Mouse (Mus musculus) intestine, embryonic 15.5 days (tissue): ENCODE data around the gene Irf4. TPM values are rescaled to one million over a fixed set of nuclear protein-coding genes. Genes with fewer than 3 reads are reported as not detected.

Experiments
- ATAC-seq: fragments of 200-750 bp; cut with Nextera tagmentation; 2 replicates; pipeline ENCODE4 v1.8.0; 2017; ENCODE audit warnings: moderate TSS enrichment, moderate library complexity
- H3K27ac ChIP-seq: fragments of 300-500 bp; sonication (generic); 2 replicates; pipeline ENCODE4 v1.5.1; 2015; ENCODE audit warnings: mild to moderate bottlenecking, inconsistent platforms
- H3K27me3 ChIP-seq: fragments of 300-500 bp; sonication (generic); replicated peaks from 2 replicates; pipeline ENCODE4 v1.6.1; 2015; ENCODE audit warnings: inconsistent platforms
- H3K36me3 ChIP-seq: fragments of 300-500 bp; sonication (generic); 2 replicates; pipeline ENCODE4 v1.6.1; 2015; ENCODE audit warnings: inconsistent platforms
- H3K4me1 ChIP-seq: fragments of 300-500 bp; sonication (generic); replicated peaks from 2 replicates; pipeline ENCODE4 v1.6.1; 2015; ENCODE audit warnings: inconsistent platforms
- H3K4me2 ChIP-seq: fragments of 300-500 bp; sonication (generic); replicated peaks from 2 replicates; pipeline ENCODE4 v1.6.1; 2015; ENCODE audit warnings: mild to moderate bottlenecking, inconsistent platforms
- H3K4me3 ChIP-seq: fragments of 300-500 bp; sonication (generic); replicated peaks from 2 replicates; pipeline ENCODE4 v1.5.1; 2015; ENCODE audit warnings: inconsistent platforms
- H3K9ac ChIP-seq: fragments of 300-500 bp; sonication (generic); 2 replicates; pipeline ENCODE4 v1.6.1; 2015; ENCODE audit warnings: inconsistent platforms
- H3K9me3 ChIP-seq: fragments of 300-500 bp; sonication (generic); 2 replicates; pipeline ENCODE4 v1.6.1; 2016; ENCODE audit warnings: inconsistent platforms
- WGBS: fragments of 180-500 bp; shearing (Covaris S2); methylation state at CpG from one replicate; pipeline ENCODE4 v1.1.7; 2015; 5-methylcytosine and 5-hydroxymethylcytosine counted together
- polyA plus RNA-seq: library from polyadenylated mRNA; unstranded; fragments of >200 nt; fragmentation: Nextera tagmentation; extraction: Ambion mirVana; gene quantifications from 2 replicates; pipeline ENCODE4 v1.2.1, GENCODE M21; 2015

Gene Irf4
- polyA plus RNA-seq, 1 experiment from 2014 or later: 0.18 TPM

DNA sequence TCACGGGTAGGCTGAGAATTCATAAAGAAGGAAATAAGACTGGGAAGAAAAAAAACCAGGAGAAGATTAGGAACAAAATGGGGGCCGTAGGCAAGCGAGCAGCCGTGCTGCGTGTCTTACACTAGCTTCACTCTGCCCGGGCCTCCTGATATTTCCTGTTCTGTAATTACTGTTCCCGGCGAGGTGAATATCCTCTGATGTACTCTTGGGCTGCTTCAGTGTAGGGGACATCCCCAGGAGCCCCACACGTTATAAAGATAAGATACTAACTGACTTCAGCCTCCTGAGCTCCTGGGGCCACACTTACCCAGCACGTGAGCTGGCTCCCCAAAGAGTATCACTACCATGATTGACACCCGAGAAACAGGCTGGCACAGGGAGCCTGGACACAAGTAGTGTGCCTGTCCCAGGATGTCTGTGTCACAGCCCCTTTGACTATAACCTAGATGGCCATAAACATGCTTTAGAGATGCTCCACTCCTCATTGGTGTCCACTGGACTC lies 28.7 kb downstream of the Irf4 start:
- ATAC-seq: no peak
- Histone ChIP-seq H3K4me3 (no peak overlapping the region), H3K9ac (no peak overlapping the region), H3K27me3 (no peaks in the 10 kb centered on the region), H3K27ac (no peak overlapping the region), H3K36me3 (no peaks in the 10 kb centered on the region), H3K9me3 (no peaks in the 10 kb centered on the region), H3K4me2 (no peak overlapping the region), H3K4me1 (no peaks in the 10 kb centered on the region)
- 57% methylated on average over 11 of the region's 11 CpGs for WGBS

- H3K4me1 ChIP-seq: no peaks in the 10 kb centered on the region
- H3K27me3 ChIP-seq: no peaks in the 10 kb centered on the region
- no peak for ATAC-seq
- no peaks in the 10 kb centered on the region for H3K36me3 ChIP-seq
- H3K9me3 ChIP-seq: no peaks in the 10 kb centered on the region
- H3K27ac ChIP-seq: no peak overlapping the region
- no peak overlapping the region for H3K4me2 ChIP-seq
- H3K9ac ChIP-seq: no peak overlapping the region
- H3K4me3 ChIP-seq: no peak overlapping the region
- WGBS: 32% methylated on average over 2 of the region's 2 CpGs
Measured at GRCm38 (mm10) chr13:30781905-30782304, 32.9 kb downstream of the Irf4 start.

GRCm38 (mm10) chr13:30782419-30782818 lies 33.4 kb downstream of the Irf4 start:
- Histone ChIP-seq H3K27me3 (no peaks in the 10 kb centered on the region), H3K4me2 (no peak overlapping the region), H3K4me3 (no peak overlapping the region), H3K9ac (no peak overlapping the region), H3K4me1 (no peaks in the 10 kb centered on the region), H3K9me3 (no peaks in the 10 kb centered on the region), H3K36me3 (no peaks in the 10 kb centered on the region), H3K27ac (no peak overlapping the region)
- no peak for ATAC-seq
- WGBS: 58% methylated on average over 8 of the region's 8 CpGs

GRCm38 (mm10) chr13:30785423-30786040 lies 36.5 kb downstream of the Irf4 start:
- Histone ChIP-seq H3K27me3 (no peaks in the 10 kb centered on the region), H3K9ac (no peak overlapping the region), H3K4me2 (no peak overlapping the region), H3K27ac (no peak overlapping the region), H3K9me3 (no peaks in the 10 kb centered on the region), H3K4me3 (no peak overlapping the region), H3K36me3 (no peaks in the 10 kb centered on the region), H3K4me1 (no peaks in the 10 kb centered on the region)
- 85% methylated on average over 4 of the region's 4 CpGs for WGBS
- no peak for ATAC-seq

- H3K9ac ChIP-seq: no peak overlapping the region
- H3K4me1 ChIP-seq: no peaks in the 10 kb centered on the region
- H3K27ac ChIP-seq: no peak overlapping the region
- H3K9me3 ChIP-seq: no peaks in the 10 kb centered on the region
- no peak overlapping the region for H3K4me2 ChIP-seq
- H3K27me3 ChIP-seq: no peaks in the 10 kb centered on the region
- 68% methylated on average over 5 of the region's 5 CpGs for WGBS
- no peaks in the 10 kb centered on the region for H3K36me3 ChIP-seq
- no peak overlapping the region for H3K4me3 ChIP-seq
- no peak for ATAC-seq
Measured at GRCm38 (mm10) chr13:30786235-30787035, 37.4 kb downstream of the Irf4 start.

DNA sequence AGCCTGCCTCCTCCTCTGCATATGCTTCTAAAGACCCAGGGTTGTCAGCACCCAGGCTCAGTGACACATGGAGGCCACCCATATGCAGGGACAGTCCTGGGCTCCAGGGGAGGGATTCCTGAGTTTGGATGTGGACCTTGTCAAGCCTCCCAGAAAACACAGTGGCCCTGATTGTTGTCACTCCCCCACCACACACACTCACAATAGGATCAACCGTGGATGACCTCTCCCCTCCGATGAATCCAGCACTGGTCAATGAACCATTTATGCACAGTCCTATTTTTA lies 38.0 kb downstream of the Irf4 start:
- Histone ChIP-seq H3K4me3 (no peak overlapping the region), H3K36me3 (no peaks in the 10 kb centered on the region), H3K4me1 (no peaks in the 10 kb centered on the region), H3K4me2 (no peak overlapping the region), H3K27ac (no peak overlapping the region), H3K9me3 (no peaks in the 10 kb centered on the region), H3K27me3 (no peaks in the 10 kb centered on the region), H3K9ac (no peak overlapping the region)
- 76% methylated on average over 2 of the region's 2 CpGs for WGBS
- ATAC-seq: no peak

GRCm38 (mm10) chr13:30787556-30787955 lies 38.5 kb downstream of the Irf4 start:
- Histone ChIP-seq H3K9ac (no peak overlapping the region), H3K27me3 (no peaks in the 10 kb centered on the region), H3K36me3 (no peaks in the 10 kb centered on the region), H3K9me3 (no peaks in the 10 kb centered on the region), H3K4me2 (no peak overlapping the region), H3K4me1 (no peaks in the 10 kb centered on the region), H3K4me3 (no peak overlapping the region), H3K27ac (no peak overlapping the region)
- 90% methylated on average over 2 of the region's 2 CpGs for whole genome bisulfite sequencing
- peak; percentile 12; the same call in 1 of the 2 replicates for ATAC-seq

DNA sequence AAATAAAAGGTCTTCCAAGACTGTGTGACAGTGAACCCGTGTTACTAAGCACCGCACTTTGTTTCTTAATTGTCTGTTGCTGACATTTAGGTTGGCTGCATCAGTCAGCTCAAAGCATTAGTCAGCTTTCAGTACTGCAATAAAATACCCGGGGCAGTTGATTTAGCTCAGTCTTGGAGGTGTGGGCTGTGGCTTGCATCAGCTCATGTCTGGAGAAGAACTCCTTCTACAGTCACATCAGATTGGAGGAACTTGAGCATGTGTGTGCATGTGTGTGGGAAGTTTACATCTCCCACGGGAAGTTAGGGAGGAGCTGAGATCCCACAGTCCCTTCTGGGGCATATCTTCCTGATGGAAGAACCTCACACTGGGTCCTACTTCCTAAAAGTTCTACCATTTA lies 38.9 kb downstream of the Irf4 start:
- ATAC-seq: no peak

DNA sequence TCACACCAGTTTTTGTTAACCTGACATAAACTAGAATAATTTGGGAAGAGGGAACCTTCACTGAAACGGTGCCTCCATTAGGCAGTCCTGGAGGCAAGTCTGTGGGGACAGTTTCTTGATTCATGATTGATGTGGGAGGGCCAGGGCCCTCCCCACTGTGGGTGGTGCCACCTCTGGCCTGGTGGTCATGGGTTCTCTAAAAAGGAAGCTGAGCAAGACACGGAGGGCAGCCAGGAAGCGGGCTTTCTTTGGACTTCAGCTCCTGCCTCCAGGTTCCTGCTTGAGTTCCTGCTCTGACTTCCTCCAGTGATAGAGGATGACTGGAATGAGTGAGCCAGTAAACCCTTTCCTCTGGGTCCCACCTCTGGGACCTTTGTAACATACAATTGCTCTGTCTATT lies 39.4 kb downstream of the Irf4 start:
- Histone ChIP-seq H3K27me3 (no peaks in the 10 kb centered on the region), H3K9ac (no peak overlapping the region), H3K4me3 (no peak overlapping the region), H3K4me2 (no peak overlapping the region), H3K9me3 (no peaks in the 10 kb centered on the region), H3K4me1 (no peaks in the 10 kb centered on the region), H3K36me3 (no peaks in the 10 kb centered on the region), H3K27ac (no peak overlapping the region)
- no peak for ATAC-seq
- WGBS: 80% methylated on average over 3 of the region's 3 CpGs

More for the DNA sequence above, 38.9 kb downstream of the Irf4 start:
- Histone ChIP-seq H3K4me3 (no peak overlapping the region), H3K9me3 (no peaks in the 10 kb centered on the region), H3K4me2 (no peak overlapping the region), H3K9ac (no peak overlapping the region), H3K27ac (no peak overlapping the region), H3K27me3 (no peaks in the 10 kb centered on the region), H3K4me1 (no peaks in the 10 kb centered on the region), H3K36me3 (no peaks in the 10 kb centered on the region)
- 84% methylated on average over 4 of the region's 4 CpGs for WGBS

- Histone ChIP-seq H3K4me1 (no peaks in the 10 kb centered on the region), H3K4me3 (no peak overlapping the region), H3K4me2 (no peak overlapping the region), H3K9me3 (no peaks in the 10 kb centered on the region), H3K27me3 (no peaks in the 10 kb centered on the region), H3K27ac (no peak overlapping the region), H3K36me3 (no peaks in the 10 kb centered on the region), H3K9ac (no peak overlapping the region)
- ATAC-seq: no peak
- 68% methylated on average over 5 of the region's 5 CpGs for WGBS
Measured at GRCm38 (mm10) chr13:30790016-30790415, 41.0 kb downstream of the Irf4 start.

- Histone ChIP-seq H3K36me3 (no peaks in the 10 kb centered on the region), H3K4me1 (no peaks in the 10 kb centered on the region), H3K4me3 (no peak overlapping the region), H3K27me3 (no peaks in the 10 kb centered on the region), H3K9ac (no peak overlapping the region), H3K4me2 (no peak overlapping the region), H3K9me3 (no peaks in the 10 kb centered on the region), H3K27ac (no peak overlapping the region)
- 67% methylated on average over 9 of the region's 9 CpGs for WGBS
- no peak for ATAC-seq
Measured at GRCm38 (mm10) chr13:30792308-30792707, 43.3 kb downstream of the Irf4 start.

- H3K9ac ChIP-seq: no peak overlapping the region
- no peaks in the 10 kb centered on the region for H3K27me3 ChIP-seq
- 68% methylated on average over 3 of the region's 3 CpGs for WGBS
- no peaks in the 10 kb centered on the region for H3K4me1 ChIP-seq
- ATAC-seq: no peak
- H3K4me2 ChIP-seq: no peak overlapping the region
- H3K4me3 ChIP-seq: no peak overlapping the region
- H3K27ac ChIP-seq: no peak overlapping the region
- no peaks in the 10 kb centered on the region for H3K9me3 ChIP-seq
- no peaks in the 10 kb centered on the region for H3K36me3 ChIP-seq
Measured at GRCm38 (mm10) chr13:30792741-30793140, 43.7 kb downstream of the Irf4 start.

GRCm38 (mm10) chr13:30793196-30793595 lies 44.2 kb downstream of the Irf4 start:
- H3K36me3 ChIP-seq: no peaks in the 10 kb centered on the region
- no peaks in the 10 kb centered on the region for H3K9me3 ChIP-seq
- no peak overlapping the region for H3K27ac ChIP-seq
- WGBS: 89% methylated on average over 4 of the region's 4 CpGs
- H3K27me3 ChIP-seq: no peaks in the 10 kb centered on the region
- no peak overlapping the region for H3K9ac ChIP-seq
- ATAC-seq: no peak
- H3K4me1 ChIP-seq: no peaks in the 10 kb centered on the region
- H3K4me2 ChIP-seq: no peak overlapping the region
- H3K4me3 ChIP-seq: no peak overlapping the region
